Mouse (Mus musculus): Measurements from ENCODE around the gene S100a16.

S100a16 gene

GRCm38 (mm10) chr3:90517711-90518110 is 19.3 kb upstream of the S100a16 start:
- DNase-seq (ENCODE audit: low read depth, low spot score) = peak; percentile 50

GRCm38 (mm10) chr3:90525421-90525820 is 11.6 kb upstream of the S100a16 start:
- peak; percentile 89 for DNase-seq (ENCODE audit: low read depth, low spot score)

DNA sequence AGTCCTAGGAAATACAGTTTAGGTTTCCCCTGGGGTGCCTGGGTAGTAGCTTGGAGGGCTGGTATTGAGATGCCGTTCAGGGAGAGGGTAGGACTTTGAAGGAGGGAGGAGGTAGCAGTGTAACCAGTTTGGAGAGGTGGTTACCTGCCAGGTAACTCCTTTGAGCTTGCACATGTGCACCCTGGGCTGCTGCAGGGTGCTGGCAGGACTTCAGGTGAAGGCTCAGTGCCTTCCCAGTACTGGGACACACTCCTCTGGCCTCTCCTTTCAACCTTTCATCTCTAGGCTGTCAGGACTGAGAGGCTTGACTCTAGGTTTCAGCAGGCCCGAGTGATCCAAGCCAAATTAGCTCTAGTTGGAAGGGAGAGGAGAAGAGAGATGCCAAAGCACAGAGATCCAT is 11.0 kb upstream of the S100a16 start:
- no peak for DNase-seq (ENCODE audit: low read depth, low spot score)

GRCm38 (mm10) chr3:90526580-90526979 is 10.5 kb upstream of the S100a16 start, which contains the start of gene S100a14:
Gene S100a14 (plus strand): TSS chr3:90526856.
- DNase-seq (ENCODE audit: low read depth, low spot score) = no peak

GRCm38 (mm10) chr3:90527291-90527873 is 9.7 kb upstream of the S100a16 start:
- no peak for DNase-seq (ENCODE audit: low read depth, low spot score)

DNA sequence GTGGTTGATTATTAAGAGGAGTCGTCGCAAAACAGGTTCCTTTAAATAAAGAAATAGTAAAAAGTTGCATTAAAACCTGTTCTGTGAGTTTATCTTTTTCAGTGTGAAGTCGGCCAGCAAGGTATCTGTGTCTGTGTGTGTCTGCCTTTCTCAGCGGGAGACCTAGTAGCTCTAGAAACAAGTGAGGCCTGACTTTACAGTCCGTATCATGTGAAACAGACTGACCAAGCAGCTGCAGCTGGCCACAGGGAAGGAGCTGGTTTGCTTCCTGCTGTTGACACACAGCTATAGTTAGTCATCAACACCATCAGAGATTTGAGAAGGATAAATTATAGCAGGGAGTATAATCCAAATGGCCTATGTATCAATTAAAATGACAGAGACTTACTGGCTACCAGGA is 5.3 kb upstream of the S100a16 start:
- no peak for DNase-seq (ENCODE audit: low read depth, low spot score)

- DNase-seq (ENCODE audit: low read depth, low spot score) = no peak
Observed at GRCm38 (mm10) chr3:90535446-90535845, 1.6 kb upstream of the S100a16 start.

- DNase-seq (ENCODE audit: low read depth, low spot score) = no peak
Observed at GRCm38 (mm10) chr3:90537905-90538296, 847 bp downstream of the S100a16 start.

GRCm38 (mm10) chr3:90540904-90541303 is 3.9 kb downstream of the S100a16 start:
- DNase-seq (ENCODE audit: low read depth, low spot score) = no peak

- DNase-seq (ENCODE audit: low read depth, low spot score) = no peak
Observed at GRCm38 (mm10) chr3:90549676-90550420, 12.8 kb downstream of the S100a16 start.

- no peak for DNase-seq (ENCODE audit: low read depth, low spot score)
Observed at GRCm38 (mm10) chr3:90550421-90550790, 13.4 kb downstream of the S100a16 start.

DNA sequence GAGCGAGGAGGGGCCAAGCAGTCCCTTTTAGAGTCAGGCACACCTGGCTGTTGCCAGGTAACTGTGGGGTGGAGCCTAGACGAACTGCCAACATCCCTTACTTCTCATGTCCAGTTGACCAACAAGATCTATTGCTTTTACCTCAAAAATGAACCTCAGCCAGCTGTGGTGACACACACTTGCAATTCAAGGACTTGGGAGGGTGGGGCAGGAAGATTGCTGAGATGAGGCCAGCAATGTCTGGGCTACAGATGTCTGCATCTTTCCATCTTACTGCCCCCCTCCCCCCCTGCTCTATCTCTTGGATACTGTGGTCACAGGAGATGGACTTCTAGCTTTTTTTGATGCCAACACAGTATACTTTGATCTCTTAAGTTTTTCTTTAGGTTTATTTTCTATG is 15.2 kb downstream of the S100a16 start:
- no peak for DNase-seq (ENCODE audit: low read depth, low spot score)

DNA sequence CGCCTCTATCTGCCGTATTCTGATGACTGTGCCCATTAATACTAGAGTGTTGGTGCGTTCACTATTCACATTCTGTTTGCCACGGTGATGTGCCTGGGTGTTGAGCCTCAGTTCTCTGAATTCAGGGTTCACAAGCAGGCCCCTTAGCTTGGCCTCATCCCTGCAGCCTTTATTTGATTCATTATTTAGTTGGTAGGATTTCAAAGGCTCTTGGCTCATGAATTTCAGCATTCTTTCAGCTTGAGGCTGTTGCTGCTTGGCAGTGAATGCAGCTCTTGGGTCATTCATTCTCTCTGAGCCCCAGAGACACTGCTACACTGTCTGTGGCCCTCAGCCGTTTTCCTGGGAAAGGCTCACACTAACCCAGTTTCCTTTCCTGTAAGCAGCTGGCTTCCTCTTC is 18.9 kb downstream of the S100a16 start:
- no peak for DNase-seq (ENCODE audit: low read depth, low spot score)

- DNase-seq (ENCODE audit: low read depth, low spot score) = no peak
Observed at GRCm38 (mm10) chr3:90560008-90560628, 23.1 kb downstream of the S100a16 start, which contains the start of gene S100a3. Gene S100a3 (plus strand): TSS chr3:90560578.

- DNase-seq (ENCODE audit: low read depth, low spot score) = no peak
Observed at GRCm38 (mm10) chr3:90574691-90575090, 37.6 kb downstream of the S100a16 start.

- DNase-seq (ENCODE audit: low read depth, low spot score) = no peak
Observed at GRCm38 (mm10) chr3:90575320-90575719, 38.3 kb downstream of the S100a16 start.

GRCm38 (mm10) chr3:90576351-90577001 is 39.4 kb downstream of the S100a16 start:
- DNase-seq (ENCODE audit: low read depth, low spot score) = no peak

DNA sequence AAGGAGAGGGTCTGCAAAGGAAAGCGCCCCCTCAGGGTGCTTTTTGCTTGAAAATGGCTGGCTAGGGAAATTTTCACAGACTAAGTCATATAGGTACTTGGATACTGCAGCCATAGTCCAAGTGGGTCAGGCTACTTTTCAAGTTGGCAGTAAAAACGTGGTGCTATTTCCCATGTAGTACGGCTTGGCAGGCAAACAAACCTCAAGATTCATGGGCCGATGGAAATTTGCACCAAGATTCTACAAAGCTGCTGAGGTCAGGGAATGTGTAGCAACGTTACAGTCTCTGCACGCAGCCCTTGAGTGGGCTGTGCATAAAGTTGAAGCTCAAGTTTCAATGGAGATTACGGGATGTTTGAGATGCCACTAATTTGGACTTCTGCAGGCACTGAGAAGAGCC is 42.4 kb downstream of the S100a16 start:
- DNase-seq (ENCODE audit: low read depth, low spot score) = no peak

DNA sequence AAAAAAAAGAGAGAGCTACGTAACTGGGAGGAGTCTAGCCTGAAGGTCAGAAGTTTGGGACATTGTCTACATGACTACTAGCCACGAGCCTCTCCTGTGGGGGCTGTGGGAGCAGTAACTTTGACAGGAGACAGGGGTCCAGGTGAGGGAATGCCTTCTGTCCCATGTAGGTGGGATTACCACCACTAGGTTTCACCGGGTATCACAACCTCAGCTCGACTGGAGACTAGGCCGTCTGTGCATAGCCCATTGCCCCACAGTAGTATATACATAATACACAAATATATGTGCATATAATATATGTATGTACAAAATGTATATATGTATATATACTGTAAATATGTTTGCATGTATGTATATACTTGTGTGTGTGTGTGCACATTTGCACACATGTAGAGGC is 44.1 kb downstream of the S100a16 start:
- no peak for DNase-seq (ENCODE audit: low read depth, low spot score)

DNA sequence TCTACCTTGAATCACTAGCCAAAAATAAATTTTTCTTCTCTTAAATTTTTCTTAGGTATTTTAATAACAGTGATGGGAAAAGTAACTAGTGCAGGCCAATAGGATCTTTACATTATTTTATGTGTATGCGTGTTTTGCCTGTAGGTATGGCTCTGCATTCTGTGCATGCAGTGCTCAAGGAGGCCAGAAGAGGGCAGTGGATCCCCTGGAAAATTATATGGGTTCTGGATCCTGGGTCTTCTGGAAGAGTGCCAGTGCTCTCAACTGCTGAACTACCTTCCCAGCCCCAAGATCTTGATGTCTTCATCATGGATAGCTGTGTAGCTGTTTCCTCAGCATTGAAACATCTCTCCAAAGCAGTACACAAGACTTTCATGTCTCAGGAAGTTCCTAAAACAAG is 45.1 kb downstream of the S100a16 start:
- DNase-seq (ENCODE audit: low read depth, low spot score) = peak; percentile 60

DNA sequence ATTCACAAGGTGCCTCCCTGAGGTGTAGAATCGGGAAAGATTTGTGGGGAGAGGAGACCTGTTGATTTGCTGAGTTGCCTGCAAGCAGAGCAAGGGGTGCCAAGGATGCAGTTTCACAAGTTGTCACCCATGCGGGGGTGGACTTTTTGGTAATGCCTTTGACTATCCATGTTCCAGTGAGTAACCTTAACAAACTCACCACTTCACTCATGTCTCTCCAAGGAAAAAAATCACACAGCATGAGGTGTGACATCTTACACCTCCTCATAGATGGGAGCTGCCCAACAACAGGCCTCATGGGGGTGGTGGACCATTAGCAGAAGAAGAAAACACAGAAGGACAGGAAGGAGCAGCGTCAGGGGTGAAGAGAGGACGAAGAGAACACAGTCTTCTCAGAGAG is 45.5 kb downstream of the S100a16 start:
- no peak for DNase-seq (ENCODE audit: low read depth, low spot score)

GRCm38 (mm10) chr3:90583893-90584292 is 46.8 kb downstream of the S100a16 start:
- DNase-seq (ENCODE audit: low read depth, low spot score) = no peak
